Mouse (Mus musculus) spleen, adult 2 months (tissue): ENCODE measurements around the gene Srpk1.

ENCODE experiments used
- CTCF ChIP-seq: fragments of 200-500 bp; IDR thresholded peaks from 2 replicates; pipeline ENCODE4 v1.5.1; 2011; ENCODE audit warnings: mild to moderate bottlenecking, inconsistent platforms; ENCODE audit not compliant: insufficient read depth, insufficient read length, insufficient replicate concordance; ENCODE audit errors: extremely low read depth
- POLR2A ChIP-seq: fragments of 200-500 bp; IDR thresholded peaks from 2 replicates; pipeline ENCODE4 v1.6.1; 2011; ENCODE audit warnings: low read depth, low read length, inconsistent platforms

- no peak for TF ChIP-seq CTCF
- no peak for TF ChIP-seq POLR2A
These were observed 21.2 kb upstream of the Srpk1 start for GRCm38 (mm10) chr17:28643697-28644096.
